Comparison of ENCODE assay signal across 27 mouse cellular contexts in genomic region chr1:171135600-171135999, GRCm38 (mm10). TPM values are rescaled to one million over a fixed set of nuclear protein-coding genes. Genes with fewer than 3 reads are reported as not detected.
"Had no signal": no experiment of that assay in that cellular context is flagged by ENCODE, and none has a peak within 500 bp of the region (broad histone marks: within the 10 kb centered on the region; RNA-seq: fewer than 3 reads in every experiment).

No protein-coding gene starts in this region.

- H3K4me1 ChIP-seq: embryonic facial prominence, embryonic 10.5 days; embryonic facial prominence, embryonic 12.5 days; embryonic facial prominence, embryonic 13.5 days; embryonic facial prominence, embryonic 15.5 days; forebrain, embryonic 10.5 days; forebrain, embryonic 12.5 days; forebrain, embryonic 13.5 days; forebrain, embryonic 15.5 days had no signal

- H3K9me3 ChIP-seq: embryonic facial prominence, embryonic 10.5 days; embryonic facial prominence, embryonic 12.5 days; embryonic facial prominence, embryonic 13.5 days; embryonic facial prominence, embryonic 15.5 days; forebrain, embryonic 10.5 days; forebrain, embryonic 12.5 days; forebrain, embryonic 13.5 days; forebrain, embryonic 15.5 days had no signal

- H3K4me3 ChIP-seq: embryonic facial prominence, embryonic 10.5 days; embryonic facial prominence, embryonic 12.5 days; embryonic facial prominence, embryonic 13.5 days; embryonic facial prominence, embryonic 15.5 days; erythroblast, embryonic 14.5 days; forebrain, embryonic 10.5 days; forebrain, embryonic 12.5 days; forebrain, embryonic 13.5 days; forebrain, embryonic 15.5 days; heart, adult 2 months had no signal

- H3K27me3 ChIP-seq: embryonic facial prominence, embryonic 12.5 days; embryonic facial prominence, embryonic 13.5 days; embryonic facial prominence, embryonic 15.5 days; forebrain, embryonic 12.5 days; forebrain, embryonic 13.5 days; forebrain, embryonic 15.5 days had no signal

- H3K9ac ChIP-seq: embryonic facial prominence, embryonic 12.5 days; embryonic facial prominence, embryonic 13.5 days; embryonic facial prominence, embryonic 15.5 days; forebrain, embryonic 12.5 days; forebrain, embryonic 13.5 days; forebrain, embryonic 15.5 days; forebrain, postnatal 0 days had no signal

- DNase-seq: cerebellum, adult 2 months; cerebellum, adult 9-10 months; cerebellum, adult 9-11 months; cerebellum, postnatal 10 days; cerebellum, postnatal 14 days; cerebellum, postnatal 25 days; cerebellum, postnatal 36 days; embryo, embryonic 11 days; forebrain, postnatal 0 days; gastrocnemius, postnatal 10 days; gastrocnemius, postnatal 14 days; gastrocnemius, postnatal 36 days; heart, adult 11 months; heart, adult 18-20 months; heart, adult 2 months had no signal

- ATAC-seq: forebrain, embryonic 13.5 days; forebrain, embryonic 14.5 days; forebrain, embryonic 15.5 days; forebrain, embryonic 16.5 days; forebrain, postnatal 0 days had no signal

- H3K4me2 ChIP-seq: embryonic facial prominence, embryonic 12.5 days; embryonic facial prominence, embryonic 13.5 days; embryonic facial prominence, embryonic 15.5 days; forebrain, embryonic 12.5 days; forebrain, embryonic 13.5 days; forebrain, embryonic 15.5 days had no signal

- H3K27ac ChIP-seq: embryonic facial prominence, embryonic 10.5 days; embryonic facial prominence, embryonic 12.5 days; embryonic facial prominence, embryonic 13.5 days; embryonic facial prominence, embryonic 15.5 days; forebrain, embryonic 10.5 days; forebrain, embryonic 12.5 days; forebrain, embryonic 13.5 days; forebrain, embryonic 15.5 days; heart, adult 2 months had no signal

RNA-seq across cellular contexts. Expression of gene Mpz, which starts 14.9 kb away (rescaled TPM):
- total RNA-seq: common myeloid progenitor, adult 5-6 weeks had no signal
- polyA plus RNA-seq: erythroblast, embryonic 14.5 days; forebrain, embryonic 16.5 days had no signal
